Comparison of ENCODE assay signal across 21 mouse cellular contexts in the genomic region with DNA sequence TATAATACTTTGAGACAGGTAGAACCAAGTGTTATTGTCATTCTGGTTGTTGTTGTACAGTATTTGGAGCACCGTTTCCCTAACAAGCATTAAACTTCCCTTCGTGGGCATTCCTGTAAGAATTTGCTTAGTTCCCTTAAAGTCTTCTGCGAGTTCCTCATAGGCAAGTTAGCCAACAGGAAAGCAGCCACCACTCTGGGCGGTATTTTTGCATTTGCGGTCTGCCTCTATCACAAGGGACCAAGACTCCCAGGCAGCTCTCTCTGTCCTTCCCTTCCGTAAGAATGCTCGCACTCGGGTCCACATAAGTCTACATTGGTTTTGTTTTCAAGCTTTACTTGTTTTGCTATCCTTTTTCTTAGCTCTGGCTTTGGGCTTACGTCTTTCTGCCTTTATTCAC. TPM values are rescaled to one million over a fixed set of nuclear protein-coding genes. Genes with fewer than 3 reads are reported as not detected.
A peak's percentile ranks its signal among the peaks of the same experiment; 100 is the strongest.
DNase-seq lines count a peak whose midpoint lies in the region; ATAC-seq and TF ChIP-seq lines count a peak whose summit lies in the region.
"Had no signal": no experiment of that assay in that cellular context is flagged by ENCODE, and none has a peak within 500 bp of the region (broad histone marks: within the 10 kb centered on the region; RNA-seq: fewer than 3 reads in every experiment).

No protein-coding gene starts in this region.

- ATAC-seq in hematopoietic stem cell, adult 5-6 weeks (replicated peaks in 1 of 2; ENCODE audit: insufficient read depth in 1 of 2, low FRiP score in 2 of 2, low TSS enrichment in 1 of 2, low read depth in 1 of 2, poor library complexity in 2 of 2, severe bottlenecking in 2 of 2): peak; percentile 76 to 80; a peak in 3 of 4 replicates
- no peak for ATAC-seq in liver, embryonic 13.5 days (ENCODE audit: low read depth)
- ATAC-seq in megakaryocyte progenitor cell, adult 5-6 weeks (replicated peaks; ENCODE audit: poor library complexity): peak; percentile 96
- ATAC-seq: forebrain, embryonic 13.5 days had no signal

- TF ChIP-seq CTCF in bone marrow, adult 2 months (IDR thresholded peaks at IDR 0.05; ENCODE audit: control insufficient read depth, insufficient read depth, low read length): no peak

- H3K36me3 ChIP-seq in liver, embryonic 13.5 days: no peaks in the 10 kb centered on the region
- H3K36me3 ChIP-seq: embryonic facial prominence, embryonic 10.5 days; heart, embryonic 15.5 days; hindbrain, embryonic 10.5 days had no signal

- no peak overlapping the region for H3K4me2 ChIP-seq in liver, embryonic 13.5 days
- H3K4me2 ChIP-seq: forebrain, embryonic 13.5 days; heart, embryonic 11.5 days; heart, embryonic 15.5 days; hindbrain, embryonic 14.5 days had no signal

- no peak overlapping the region for H3K9ac ChIP-seq in liver, embryonic 13.5 days
- H3K9ac ChIP-seq: forebrain, embryonic 13.5 days; heart, embryonic 15.5 days; hindbrain, embryonic 14.5 days had no signal

- H3K9me3 ChIP-seq in liver, embryonic 13.5 days (replicated peaks): no peaks in the 10 kb centered on the region
- H3K9me3 ChIP-seq: embryonic facial prominence, embryonic 10.5 days; forebrain, embryonic 13.5 days; heart, embryonic 15.5 days; hindbrain, embryonic 10.5 days had no signal

- H3K27ac ChIP-seq in bone marrow, adult 2 months (ENCODE audit: control insufficient read depth, insufficient read depth, low read depth, low read length, poor library complexity): no peak overlapping the region
- no peak overlapping the region for H3K27ac ChIP-seq in liver, embryonic 13.5 days
- H3K27ac ChIP-seq: embryonic facial prominence, embryonic 10.5 days; forebrain, embryonic 13.5 days; heart, adult 2 months; heart, embryonic 15.5 days; hindbrain, embryonic 10.5 days; hindbrain, embryonic 14.5 days had no signal

- 47% methylated on average over 9 of the region's 9 CpGs for WGBS in bone marrow, adult 2 months
- WGBS in liver, embryonic 13.5 days (ENCODE audit: insufficient replicate concordance): 50% methylated on average over 9 of the region's 9 CpGs

- H3K4me1 ChIP-seq in bone marrow, adult 2 months (ENCODE audit: control insufficient read depth, insufficient read depth, low read length): no peaks in the 10 kb centered on the region
- no peaks in the 10 kb centered on the region for H3K4me1 ChIP-seq in liver, embryonic 13.5 days (replicated peaks)
- H3K4me1 ChIP-seq: embryonic facial prominence, embryonic 10.5 days; forebrain, embryonic 13.5 days; heart, embryonic 15.5 days; hindbrain, embryonic 10.5 days had no signal

- peak overlapping the region; percentile 14 for H3K4me3 ChIP-seq in bone marrow, adult 2 months (replicated peaks; ENCODE audit: control insufficient read depth, low read depth, low read length)
- H3K4me3 ChIP-seq in liver, embryonic 13.5 days (replicated peaks): no peak overlapping the region
- H3K4me3 ChIP-seq: embryonic facial prominence, embryonic 10.5 days; forebrain, embryonic 13.5 days; heart, adult 2 months; heart, embryonic 15.5 days; hindbrain, embryonic 10.5 days had no signal

- no peak for TF ChIP-seq POLR2A in bone marrow, adult 2 months (IDR thresholded peaks at IDR 0.05; ENCODE audit: borderline replicate concordance, control insufficient read depth, low read depth, low read length)

- no peaks in the 10 kb centered on the region for H3K27me3 ChIP-seq in liver, embryonic 13.5 days
- H3K27me3 ChIP-seq: forebrain, embryonic 13.5 days; heart, embryonic 15.5 days had no signal

- DNase-seq in liver, embryonic 13.5 days: peak; percentile 4
- DNase-seq in natural killer cell, adult 2 months (ENCODE audit: low spot score in 2 of 2): no peak
- no peak for DNase-seq in left cerebral cortex, adult 11 months (ENCODE audit: low spot score)
- no peak for DNase-seq in thymus, postnatal 0 days (ENCODE audit: low spot score)
- DNase-seq: adrenal gland, postnatal 10 days; cerebellum, adult 11-12 months; cerebellum, adult 9-10 months; cerebellum, postnatal 25 days; gastrocnemius, postnatal 36 days; heart, adult 2 months; heart, postnatal 14 days had no signal

RNA-seq across cellular contexts. Expression of gene Rpl36a-ps1, which starts 37.3 kb away (rescaled TPM):
- polyA plus RNA-seq in bone marrow, adult 2 months (2011; ENCODE audit: insufficient read depth, insufficient read length, low replicate concordance, missing spikeins): 19.3 TPM in 1 of 2 replicates, not detected in the other
- total RNA-seq in hematopoietic stem cell, adult 5-6 weeks (2017): 7.5 and 58.0 TPM in 2 replicates
- 0.80 and 2.4 TPM in 2 replicates for polyA plus RNA-seq in liver, embryonic 13.5 days (2015; fragmentation: Nextera tagmentation; extraction: Ambion mirVana)
- 40.1 and 57.4 TPM in 2 replicates for total RNA-seq in megakaryocyte progenitor cell, adult 5-6 weeks (2015)
- total RNA-seq in megakaryocyte progenitor cell, adult 5-6 weeks (2017): 14.5 and 14.6 TPM in 2 replicates
- 3.9 and 6.2 TPM in 2 replicates for polyA plus RNA-seq in thymus, postnatal 0 days (2015; fragmentation: Nextera tagmentation; extraction: Ambion mirVana)
- total RNA-seq: gastrocnemius, adult 8-10 months had no signal
- polyA plus RNA-seq: embryonic facial prominence, embryonic 10.5 days; heart, adult 2 months; hindbrain, embryonic 10.5 days had no signal
